Mouse (Mus musculus): ENCODE data around the gene Fbln5.

DNA sequence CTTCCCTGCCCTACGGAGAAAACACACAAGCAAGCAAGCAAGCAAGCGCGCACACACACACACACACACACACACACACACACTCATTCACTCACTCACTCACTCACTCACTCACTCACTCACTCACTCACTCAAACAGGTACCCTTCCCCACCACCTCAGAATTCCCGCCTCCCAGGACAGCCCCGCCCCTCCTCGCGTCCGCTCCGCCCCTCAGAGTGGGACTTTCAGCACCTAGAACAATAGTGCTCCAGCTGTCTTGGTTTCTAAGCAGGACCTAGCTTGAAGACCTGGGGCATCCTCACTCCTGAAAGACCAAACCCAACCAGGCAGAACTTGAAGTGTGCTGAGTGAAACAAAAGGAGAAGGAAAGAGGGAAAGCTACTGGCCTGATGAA, 100.1 kb downstream of the Fbln5 start:
- no peak for TF ChIP-seq CTCF (IDR thresholded peaks at IDR 0.05; ENCODE audit: low read depth)
- TF ChIP-seq EP300 (IDR thresholded peaks at IDR 0.05; ENCODE audit: low read depth), result no peak

All from liver, postnatal 0 days (tissue).